Mouse (Mus musculus) MEL-GATA-1-ER (cell line): Measurements from ENCODE around the gene Tbc1d16.
A peak's percentile ranks its signal among the peaks of the same experiment; 100 is the strongest.
"Not testable (repeated sequence)": the region's sequence is repeated elsewhere in the genome, so short reads cannot be mapped to it uniquely, and the experiment has no call there.

Experiments used
- DNase-seq: peaks from one replicate; pipeline ENCODE4 v3.0.0-alpha.2; 2012; ENCODE audit warnings: low read depth; ENCODE audit errors: extremely low read depth

The Tbc1d16 gene

DNA sequence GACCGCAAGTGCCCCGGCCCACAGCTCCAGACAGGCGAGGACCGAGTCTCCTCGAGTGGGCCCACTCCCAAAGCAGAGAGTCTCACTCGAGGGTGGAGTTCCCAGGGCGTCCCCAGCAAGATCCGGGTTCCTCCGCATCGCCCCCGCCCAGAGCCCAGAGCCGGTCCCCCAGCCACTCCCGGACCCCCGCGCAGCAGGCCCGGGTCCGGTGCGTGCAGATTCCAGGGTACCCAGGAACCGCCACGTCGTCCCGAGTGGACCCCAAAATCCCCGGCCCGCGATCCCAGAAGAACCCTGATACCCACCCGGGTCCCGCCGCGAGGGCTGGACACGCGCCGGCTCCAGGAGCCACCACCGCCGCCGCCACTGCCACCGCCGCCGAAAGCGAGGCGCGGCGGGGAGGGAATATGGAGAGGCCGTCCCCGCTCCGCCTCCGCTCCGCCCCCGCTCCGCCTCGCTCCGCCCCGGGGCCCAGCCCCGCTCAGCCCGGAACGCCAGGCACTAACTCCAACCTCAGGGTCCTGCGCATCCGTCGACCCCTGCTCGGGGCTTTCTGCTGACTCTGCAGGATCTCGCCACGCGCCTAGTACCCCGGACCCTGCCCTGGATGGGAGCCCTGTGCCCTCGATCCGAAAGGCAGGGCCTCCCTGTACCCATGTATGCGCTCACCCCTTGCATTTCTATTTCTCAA, at the start of gene Tbc1d16, which contains the start of gene Ccdc40:
Gene Tbc1d16 (minus strand): TSS at position 409 of the 691 bp plus-strand sequence.
Gene Ccdc40 (plus strand): TSS at position 482 of the 691 bp plus-strand sequence.
- no peak for DNase-seq

GRCm38 (mm10) chr11:119273186-119273930, 45.1 kb upstream of the Tbc1d16 start:
- no peak for DNase-seq

DNA sequence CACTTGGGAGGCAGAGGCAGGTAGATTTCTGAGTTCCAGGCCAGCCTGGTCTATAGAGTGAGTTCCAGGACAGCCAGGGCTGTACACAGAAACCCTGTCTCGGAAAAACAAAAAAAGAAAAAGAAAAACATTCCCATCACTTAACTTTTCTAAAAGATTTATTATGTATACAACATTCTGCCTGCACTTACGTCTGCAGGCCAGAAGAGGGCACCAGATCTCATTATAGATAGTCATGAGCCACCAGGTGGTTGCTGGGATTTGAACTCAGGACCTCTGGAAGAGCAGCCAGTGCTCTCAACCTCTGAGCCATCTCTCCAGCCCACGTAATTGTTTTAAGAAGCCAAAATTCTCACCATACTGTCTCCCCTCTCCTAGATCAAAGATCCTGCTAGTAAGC, 44.2 kb upstream of the Tbc1d16 start:
- DNase-seq: not testable (repeated sequence)

- DNase-seq: no peak
Observed at GRCm38 (mm10) chr11:119268557-119269195, 40.4 kb upstream of the Tbc1d16 start.

DNA sequence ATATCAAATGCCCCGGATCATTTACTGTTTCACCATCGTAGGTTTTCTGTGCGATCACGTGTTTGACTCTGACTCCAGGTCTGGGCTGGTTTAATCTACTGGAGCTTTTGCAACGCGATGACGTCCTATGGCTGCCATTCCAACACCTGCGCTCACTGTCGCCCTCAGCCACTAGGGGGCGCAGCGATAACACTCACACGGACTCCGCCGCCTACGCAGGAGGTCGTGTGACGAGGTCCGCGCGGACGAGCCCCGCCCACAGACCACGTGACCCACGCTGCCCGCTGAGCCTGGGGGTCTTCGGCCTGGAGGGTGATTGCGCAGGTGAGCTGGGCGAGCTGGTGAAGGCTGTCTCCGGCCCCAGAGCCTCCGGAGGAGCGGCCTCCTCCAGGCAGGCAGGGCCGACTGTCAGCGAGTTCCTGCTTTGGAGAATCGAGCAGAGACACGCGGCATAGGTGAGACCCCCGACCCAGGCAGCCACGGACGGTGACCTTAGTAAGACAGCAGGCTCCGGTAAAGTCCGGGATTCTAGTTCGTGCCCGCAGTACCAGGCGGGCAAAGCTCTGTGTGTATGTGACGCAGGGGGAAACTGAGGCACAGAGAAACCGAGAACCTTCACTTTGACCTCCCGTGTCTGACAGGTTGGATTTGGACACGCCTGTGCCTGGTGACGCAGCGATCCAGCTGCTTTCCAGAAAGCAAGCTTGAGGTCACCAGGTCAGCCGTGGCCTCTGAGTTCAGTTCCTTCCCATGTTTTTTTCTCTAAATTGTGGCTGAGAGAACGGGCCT, 39.7 kb upstream of the Tbc1d16 start, which contains the start of gene Gaa:
Gene Gaa (plus strand): TSS at position 120 of the 789 bp plus-strand sequence.
- DNase-seq: peak; percentile 75

GRCm38 (mm10) chr11:119267241-119267674, 39.0 kb upstream of the Tbc1d16 start:
- DNase-seq: no peak

- DNase-seq: no peak
Observed at GRCm38 (mm10) chr11:119265811-119266210, 37.5 kb upstream of the Tbc1d16 start.

- no peak for DNase-seq
Observed at GRCm38 (mm10) chr11:119264413-119264812, 36.1 kb upstream of the Tbc1d16 start.

GRCm38 (mm10) chr11:119259977-119260376, 31.7 kb upstream of the Tbc1d16 start:
- no peak for DNase-seq

GRCm38 (mm10) chr11:119258572-119259322, 30.4 kb upstream of the Tbc1d16 start:
- peak; percentile 81 for DNase-seq

- DNase-seq: no peak
Observed at GRCm38 (mm10) chr11:119258216-119258571, 29.9 kb upstream of the Tbc1d16 start.

GRCm38 (mm10) chr11:119256557-119256956, 28.3 kb upstream of the Tbc1d16 start:
- DNase-seq: not testable (repeated sequence)

- no peak for DNase-seq
Observed at GRCm38 (mm10) chr11:119252854-119253541, 24.7 kb upstream of the Tbc1d16 start.

GRCm38 (mm10) chr11:119250998-119251397, 22.7 kb upstream of the Tbc1d16 start:
- DNase-seq: no peak

- peak; percentile 55 for DNase-seq
Observed at GRCm38 (mm10) chr11:119249011-119249410, 20.7 kb upstream of the Tbc1d16 start.

DNA sequence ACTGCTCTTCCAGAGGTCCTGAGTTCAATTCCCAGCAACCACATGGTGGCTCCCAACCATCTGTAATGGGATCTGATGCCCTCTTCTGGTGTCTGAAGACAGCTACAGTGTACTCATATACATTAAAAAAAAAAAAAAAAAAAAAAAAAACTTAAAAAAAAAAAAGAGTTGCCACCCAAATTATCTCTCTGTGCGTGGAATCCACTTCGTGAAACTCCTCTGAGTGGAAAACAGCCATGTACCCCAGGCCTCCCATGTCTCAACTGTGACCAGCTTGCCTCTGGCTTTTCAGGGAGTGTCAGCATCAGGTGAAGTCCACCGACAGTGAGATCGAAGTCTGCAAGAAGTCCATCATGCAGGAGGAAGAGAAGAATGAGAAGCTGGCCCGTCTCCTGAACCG, 17.2 kb upstream of the Tbc1d16 start:
- DNase-seq: not testable (repeated sequence)

DNA sequence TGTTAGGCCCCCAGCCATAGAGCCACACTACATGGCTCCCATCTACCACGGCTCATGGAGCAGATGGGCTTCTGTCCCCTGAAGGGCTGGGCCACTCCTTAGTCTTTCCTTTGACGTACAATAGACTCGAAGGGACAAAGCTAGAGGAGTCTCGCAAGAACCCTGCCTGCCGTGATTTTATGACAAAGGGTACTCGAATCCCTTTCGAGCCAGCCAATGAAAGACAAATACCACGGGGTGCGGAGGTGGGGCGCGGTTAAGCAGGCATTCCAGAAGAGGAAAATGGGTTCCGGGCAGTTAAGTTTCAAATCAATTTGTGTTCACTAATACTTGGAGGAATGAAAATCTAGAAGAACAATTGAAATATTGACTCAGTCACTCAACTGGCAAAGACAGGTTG, 11.2 kb upstream of the Tbc1d16 start:
- DNase-seq: no peak

DNA sequence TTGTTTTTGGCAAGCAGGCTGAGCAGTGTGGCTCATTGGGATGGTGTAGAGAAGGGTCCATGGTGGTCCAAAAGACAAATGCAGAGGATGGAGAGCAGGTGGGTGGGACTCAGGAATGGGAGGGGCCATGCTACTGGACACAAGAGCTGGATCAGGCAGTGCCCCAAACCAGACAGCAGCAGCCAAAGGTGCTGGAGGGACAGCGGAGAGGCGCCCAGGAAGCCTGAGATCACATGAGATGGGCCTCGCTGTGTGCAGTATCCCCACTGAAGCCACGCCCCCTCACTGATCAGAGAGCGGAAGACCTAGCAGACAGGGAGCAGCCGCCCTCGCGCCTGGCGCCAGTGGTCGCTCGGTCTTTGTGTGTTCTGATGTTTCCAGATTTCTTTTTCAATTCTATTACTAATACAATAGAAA, 10.0 kb upstream of the Tbc1d16 start:
- peak; percentile 71 for DNase-seq

- DNase-seq: peak; percentile 70
Observed at GRCm38 (mm10) chr11:119237568-119238304, 9.4 kb upstream of the Tbc1d16 start.
